Mouse (Mus musculus): ENCODE measurements around the gene Fam111a.

- TF ChIP-seq CTCF (conservative IDR thresholded peaks at IDR 0.05; ENCODE audit: low read length) (no peak), POU5F1 (IDR thresholded peaks at IDR 0.05; ENCODE audit: borderline replicate concordance, low read length) (no peak)
These were observed 88.7 kb downstream of the Fam111a start for GRCm38 (mm10) chr19:12634259-12634658.
